Comparison of ENCODE assay signal across 19 mouse cellular contexts in the genomic region with DNA sequence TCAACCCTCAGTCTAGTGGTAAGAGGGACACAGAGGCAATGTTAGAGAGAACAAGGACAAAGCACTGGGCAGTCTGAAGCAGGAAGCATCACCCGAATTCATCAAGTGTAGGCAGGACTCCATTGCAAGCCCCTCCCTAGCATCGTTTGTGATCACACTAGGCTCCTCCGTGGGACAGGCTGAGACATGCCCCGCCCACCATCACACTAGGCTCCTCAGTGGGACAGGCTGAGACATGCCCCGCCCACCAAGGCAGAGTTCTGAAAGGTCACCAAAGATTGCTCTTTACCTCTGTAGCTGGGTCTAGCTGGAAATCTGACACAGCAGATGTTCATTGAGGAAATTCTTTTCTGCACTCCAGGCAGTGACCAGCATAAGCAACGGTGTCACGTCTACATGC. TPM values are rescaled to one million over a fixed set of nuclear protein-coding genes. Genes with fewer than 3 reads are reported as not detected.
DNase-seq lines count a peak whose midpoint lies in the region; ATAC-seq and TF ChIP-seq lines count a peak whose summit lies in the region.
"Had no signal": no experiment of that assay in that cellular context is flagged by ENCODE, and none has a peak within 500 bp of the region (broad histone marks: within the 10 kb centered on the region; RNA-seq: fewer than 3 reads in every experiment).

No protein-coding gene starts in this region.

- TF ChIP-seq RAD21 in CH12.LX (IDR thresholded peaks at IDR 0.05; ENCODE audit: low read depth, low read length): no peak

- dilution Hi-C loops in CH12.LX (cut with MboI; ENCODE audit: extremely low pct_ligation_motif_present, extremely low pct_unique_long_range_greater_than_20kb, low sequenced_read_pairs): no loop called here

- no peak for TF ChIP-seq POLR2A in CH12.LX (IDR thresholded peaks at IDR 0.05; ENCODE audit: low read depth, low read length)

- in situ Hi-C loops in CH12.LX (cut with MboI; ENCODE audit: low pct_ligation_motif_present, low pct_unique_long_range_greater_than_20kb, low sequenced_read_pairs): no loop called here

- 64% methylated on average over 7 of the region's 7 CpGs for WGBS in liver, embryonic 13.5 days (ENCODE audit: insufficient replicate concordance)

- TF ChIP-seq EP300 in CH12.LX (IDR thresholded peaks at IDR 0.05; ENCODE audit: low read length): no peak

- no peak overlapping the region for H3K4me3 ChIP-seq in CH12.LX (replicated peaks in 1 of 3; ENCODE audit: low read depth in 2 of 3, low read length in 2 of 3, poor library complexity in 1 of 3)
- no peak overlapping the region for H3K4me3 ChIP-seq in liver, embryonic 13.5 days (replicated peaks)
- H3K4me3 ChIP-seq: embryonic facial prominence, embryonic 12.5 days; heart, embryonic 10.5 days; hindbrain, embryonic 10.5 days; midbrain, embryonic 15.5 days; neural tube, embryonic 13.5 days had no signal

- no peaks in the 10 kb centered on the region for H3K9me3 ChIP-seq in CH12.LX (replicated peaks; ENCODE audit: low read length)
- H3K9me3 ChIP-seq in liver, embryonic 13.5 days (replicated peaks): no peaks in the 10 kb centered on the region
- H3K9me3 ChIP-seq: embryonic facial prominence, embryonic 12.5 days; heart, embryonic 10.5 days; hindbrain, embryonic 10.5 days; midbrain, embryonic 15.5 days; neural tube, embryonic 13.5 days had no signal

- 0 out of 4 replicates have a peak, but pooled peaks cover 3 to 5% of the 10 kb centered on the region in 2 experiments for H3K4me1 ChIP-seq in CH12.LX (ENCODE audit: control insufficient read depth in 1 of 2, insufficient read depth in 2 of 2)
- H3K4me1 ChIP-seq in liver, embryonic 13.5 days (replicated peaks): no peaks in the 10 kb centered on the region
- H3K4me1 ChIP-seq: embryonic facial prominence, embryonic 12.5 days; hindbrain, embryonic 10.5 days; midbrain, embryonic 15.5 days; neural tube, embryonic 13.5 days had no signal

- no peak overlapping the region for H3K9ac ChIP-seq in CH12.LX (ENCODE audit: insufficient read depth, low read depth)
- H3K9ac ChIP-seq in liver, embryonic 13.5 days: no peak overlapping the region
- H3K9ac ChIP-seq: embryonic facial prominence, embryonic 12.5 days; midbrain, embryonic 15.5 days; neural tube, embryonic 13.5 days had no signal

- TF ChIP-seq CTCF in CH12.LX (conservative IDR thresholded peaks at IDR 0.05 in 1 of 2, IDR thresholded peaks at IDR 0.05 in 1 of 2; ENCODE audit: low read depth in 2 of 2, low read length in 2 of 2): no peak

- peak; percentile 17 for DNase-seq in embryo, embryonic 11 days
- DNase-seq in embryo, embryonic 10 days (ENCODE audit: low spot score): no peak
- peak; percentile 54 for DNase-seq in CH12.LX (ENCODE audit: extremely low read depth)
- DNase-seq in liver, embryonic 13.5 days: peak; percentile 32
- no peak for DNase-seq in adrenal gland, postnatal 4 days (ENCODE audit: low spot score in 2 of 2)
- no peak for DNase-seq in layer of hippocampus, postnatal 14 days (ENCODE audit: low spot score in 2 of 2)
- DNase-seq: adrenal gland, postnatal 36 days; gastrocnemius, postnatal 14 days; kidney, postnatal 14 days; lung, postnatal 36 days; spleen, adult 18-20 months had no signal

- no peaks in the 10 kb centered on the region for H3K27me3 ChIP-seq in CH12.LX (replicated peaks)
- H3K27me3 ChIP-seq in liver, embryonic 13.5 days: no peaks in the 10 kb centered on the region
- H3K27me3 ChIP-seq: embryonic facial prominence, embryonic 12.5 days; midbrain, embryonic 15.5 days; neural tube, embryonic 13.5 days had no signal

- H3K4me2 ChIP-seq in CH12.LX (ENCODE audit: insufficient read depth, low read depth, poor library complexity, severe bottlenecking): no peak overlapping the region
- H3K4me2 ChIP-seq in liver, embryonic 13.5 days: no peak overlapping the region
- H3K4me2 ChIP-seq: embryonic facial prominence, embryonic 12.5 days; midbrain, embryonic 15.5 days; neural tube, embryonic 13.5 days had no signal

- H3K27ac ChIP-seq in CH12.LX (ENCODE audit: insufficient read depth, low read depth): no peak overlapping the region
- H3K27ac ChIP-seq in liver, embryonic 13.5 days: no peak overlapping the region
- H3K27ac ChIP-seq: embryonic facial prominence, embryonic 12.5 days; heart, embryonic 10.5 days; hindbrain, embryonic 10.5 days; midbrain, embryonic 15.5 days; neural tube, embryonic 13.5 days had no signal

- H3K36me3 ChIP-seq in CH12.LX (replicated peaks in 1 of 2; ENCODE audit: control insufficient read depth in 1 of 2, insufficient read depth in 1 of 2, low read length in 1 of 2): peaks cover 58 to 84% of the 10 kb centered on the region in 2 experiments
- peaks cover 57% of the 10 kb centered on the region for H3K36me3 ChIP-seq in liver, embryonic 13.5 days

- no peaks in the 10 kb centered on the region for H3K79me2 ChIP-seq in CH12.LX (replicated peaks; ENCODE audit: control insufficient read depth, extremely low read depth, insufficient read depth, poor library complexity, severe bottlenecking)

- peak; percentile 61; the same call in 1 of the 2 replicates for ATAC-seq in erythroblast, adult 5-6 weeks (replicated peaks; ENCODE audit: low FRiP score, poor library complexity, severe bottlenecking)
- no peak for ATAC-seq in liver, embryonic 13.5 days (ENCODE audit: low read depth)
- no peak for ATAC-seq in frontal cortex, adult (ENCODE audit: low TSS enrichment)
- ATAC-seq: forebrain, embryonic 14.5 days; midbrain, embryonic 15.5 days had no signal

TF ChIP-seq in CH12.LX, 34 proteins besides CTCF, POLR2A, EP300 and RAD21:
- TF ChIP-seq CHD1 (IDR thresholded peaks at IDR 0.05; ENCODE audit: low read depth, low read length): no peak
- no peak for TF ChIP-seq MEF2A (IDR thresholded peaks at IDR 0.05; ENCODE audit: borderline replicate concordance, low read depth, low read length)
- TF ChIP-seq NRF1 (IDR thresholded peaks at IDR 0.05; ENCODE audit: low read depth, low read length): no peak
- no peak for TF ChIP-seq MXI1 (IDR thresholded peaks at IDR 0.05; ENCODE audit: low read depth, low read length)
- no peak for TF ChIP-seq BHLHE40 (IDR thresholded peaks at IDR 0.05; ENCODE audit: low read depth, low read length)
- TF ChIP-seq POLR2AphosphoS2 (IDR thresholded peaks at IDR 0.05; ENCODE audit: low read depth, low read length): no peak
- TF ChIP-seq USF1 (IDR thresholded peaks at IDR 0.05; ENCODE audit: low read depth, low read length): no peak
- TF ChIP-seq E2F4 (IDR thresholded peaks at IDR 0.05; ENCODE audit: insufficient replicate concordance, low read depth, low read length): no peak
- TF ChIP-seq JUND (conservative IDR thresholded peaks at IDR 0.05; ENCODE audit: low read depth, low read length): no peak

RNA-seq across cellular contexts. Expression of gene Nmb, which starts 6.2 kb away (rescaled TPM):
- total RNA-seq in CH12.LX (2012; rRNA removed) (0.47 and 0.67 TPM in 2 replicates), CH12.LX (2014; rRNA removed) (0.66 TPM in 1 of 2 replicates, not detected in the other)
- 0.47 and 1.1 TPM in 2 replicates for polyA plus RNA-seq in CH12.LX (2012; ENCODE audit: insufficient read length, low read depth)
- total RNA-seq in erythroblast, adult 5-6 weeks (2015; ENCODE audit: low replicate concordance): not detected in 2 replicates
- total RNA-seq in erythroblast, adult 5-6 weeks (2017; ENCODE audit: low replicate concordance): 7.9 TPM in 1 of 2 replicates, not detected in the other
- 1.5 and 1.6 TPM in 2 replicates for polyA plus RNA-seq in liver, embryonic 13.5 days (2015; fragmentation: Nextera tagmentation; extraction: Ambion mirVana)
- 1 to 10 TPM; 4.2 to 5.6 TPM for total RNA-seq in adrenal gland, postnatal 4 days (2021)
- 10 to 100 TPM in 1 of 2 experiments, 1 to 10 TPM in 1; 9.6 to 11.8 TPM for total RNA-seq in layer of hippocampus, postnatal 14 days (2021)

RNA-seq across cellular contexts. Expression of gene Wdr73, which starts 10.0 kb away (rescaled TPM):
- total RNA-seq in CH12.LX (2012; rRNA removed): 42.4 and 48.9 TPM in 2 replicates
- 55.7 and 64.2 TPM in 2 replicates for total RNA-seq in CH12.LX (2014; rRNA removed)
- 44.6 and 48.1 TPM in 2 replicates for polyA plus RNA-seq in CH12.LX (2012; ENCODE audit: insufficient read length, low read depth)
- 6.7 and 9.0 TPM in 2 replicates for total RNA-seq in erythroblast, adult 5-6 weeks (2015; ENCODE audit: low replicate concordance)
- total RNA-seq in erythroblast, adult 5-6 weeks (2017; ENCODE audit: low replicate concordance): 3.2 and 10.3 TPM in 2 replicates
- 22.5 and 25.3 TPM in 2 replicates for polyA plus RNA-seq in liver, embryonic 13.5 days (2015; fragmentation: Nextera tagmentation; extraction: Ambion mirVana)
- total RNA-seq in adrenal gland, postnatal 4 days (2021): 10 to 100 TPM; 27.9 to 29.8 TPM
- total RNA-seq in layer of hippocampus, postnatal 14 days (2021): 10 to 100 TPM; 24.6 to 30.3 TPM

RNA-seq across cellular contexts. Expression of gene Sec11a, which starts 36.5 kb away (rescaled TPM):
- total RNA-seq in CH12.LX (2012; rRNA removed) (93.5 and 105 TPM in 2 replicates), CH12.LX (2014; rRNA removed) (141 and 143 TPM in 2 replicates)
- 126 and 142 TPM in 2 replicates for polyA plus RNA-seq in CH12.LX (2012; ENCODE audit: insufficient read length, low read depth)
- total RNA-seq in erythroblast, adult 5-6 weeks (2015; ENCODE audit: low replicate concordance): 65.3 and 70.2 TPM in 2 replicates
- 65.7 and 80.3 TPM in 2 replicates for total RNA-seq in erythroblast, adult 5-6 weeks (2017; ENCODE audit: low replicate concordance)
- polyA plus RNA-seq in liver, embryonic 13.5 days (2015; fragmentation: Nextera tagmentation; extraction: Ambion mirVana): 120 and 121 TPM in 2 replicates
- 100 to 1,000 TPM; 114 to 116 TPM for total RNA-seq in adrenal gland, postnatal 4 days (2021)
- 10 to 100 TPM; 58.7 to 66.9 TPM for total RNA-seq in layer of hippocampus, postnatal 14 days (2021)

RNA-seq across cellular contexts. Expression of gene Zscan2, which starts 50.3 kb away (rescaled TPM):
- total RNA-seq in CH12.LX (2012; rRNA removed) (2.3 and 3.7 TPM in 2 replicates), CH12.LX (2014; rRNA removed) (0.82 and 1.3 TPM in 2 replicates)
- 1.7 TPM in 2 replicates for polyA plus RNA-seq in CH12.LX (2012; ENCODE audit: insufficient read length, low read depth)
- 0.58 and 0.63 TPM in 2 replicates for total RNA-seq in erythroblast, adult 5-6 weeks (2015; ENCODE audit: low replicate concordance)
- 2.7 TPM in 1 of 2 replicates, not detected in the other for total RNA-seq in erythroblast, adult 5-6 weeks (2017; ENCODE audit: low replicate concordance)
- polyA plus RNA-seq in liver, embryonic 13.5 days (2015; fragmentation: Nextera tagmentation; extraction: Ambion mirVana): 0.31 and 0.37 TPM in 2 replicates
- total RNA-seq in adrenal gland, postnatal 4 days (2021): 10 to 100 TPM; 13.4 to 14.2 TPM
- total RNA-seq in layer of hippocampus, postnatal 14 days (2021): 10 to 100 TPM; 12.2 to 13.0 TPM

Comparison
In these comparisons a context has a peak if more than half of its experiments do, and no peak if none do; other contexts are left out.
1. DNase-seq: peak in embryo, embryonic 11 days (single experiment), CH12.LX (single experiment) and liver, embryonic 13.5 days (single experiment); none in embryo, embryonic 10 days (single experiment), adrenal gland, postnatal 4 days (0 of 2) and layer of hippocampus, postnatal 14 days (0 of 2).